Comparison of ENCODE assay signal across 9 mouse cellular contexts in genomic region chr16:13022875-13023274, GRCm38 (mm10).
A peak's percentile ranks its signal among the peaks of the same experiment; 100 is the strongest.
DNase-seq lines count a peak whose midpoint lies in the region; ATAC-seq lines count a peak whose summit lies in the region.
"Had no signal": no experiment of that assay in that cellular context is flagged by ENCODE, and none has a peak within 500 bp of the region (broad histone marks: within the 10 kb centered on the region; RNA-seq: fewer than 3 reads in every experiment).

No protein-coding gene starts in this region.

- intact Hi-C loops in heart, postnatal 14 days (cut with DNase I): no loop called here

- H3K27me3 ChIP-seq in heart, embryonic 11.5 days (ENCODE audit: control insufficient read depth, insufficient read depth, low read length): no peaks in the 10 kb centered on the region
- no peaks in the 10 kb centered on the region for H3K27me3 ChIP-seq in hindbrain, embryonic 13.5 days
- H3K27me3 ChIP-seq: embryonic facial prominence, embryonic 12.5 days had no signal

- no peak for ATAC-seq in heart, embryonic 11.5 days (replicated peaks; ENCODE audit: insufficient number of reproducible peaks, low FRiP score, low TSS enrichment)
- ATAC-seq in hindbrain, embryonic 13.5 days (ENCODE audit: low FRiP score): no peak
- no peak for ATAC-seq in megakaryocyte, adult 5-6 weeks (ENCODE audit: poor library complexity, severe bottlenecking)

- no peaks in the 10 kb centered on the region for H3K4me1 ChIP-seq in heart, embryonic 11.5 days (ENCODE audit: control insufficient read depth, insufficient read depth, low read length)
- no peaks in the 10 kb centered on the region for H3K4me1 ChIP-seq in hindbrain, embryonic 13.5 days (replicated peaks)
- H3K4me1 ChIP-seq: embryonic facial prominence, embryonic 12.5 days had no signal

- no peaks in the 10 kb centered on the region for H3K9me3 ChIP-seq in heart, embryonic 11.5 days (replicated peaks; ENCODE audit: control insufficient read depth, low read length)
- no peaks in the 10 kb centered on the region for H3K9me3 ChIP-seq in hindbrain, embryonic 13.5 days
- H3K9me3 ChIP-seq: embryonic facial prominence, embryonic 12.5 days had no signal

- no peak overlapping the region for H3K9ac ChIP-seq in heart, embryonic 11.5 days (ENCODE audit: low read depth, low read length)
- no peak overlapping the region for H3K9ac ChIP-seq in hindbrain, embryonic 13.5 days
- H3K9ac ChIP-seq: embryonic facial prominence, embryonic 12.5 days had no signal

- no peak overlapping the region for H3K4me2 ChIP-seq in heart, embryonic 11.5 days
- no peak overlapping the region for H3K4me2 ChIP-seq in hindbrain, embryonic 13.5 days
- H3K4me2 ChIP-seq: embryonic facial prominence, embryonic 12.5 days had no signal

- 53% methylated on average over 4 of the region's 4 CpGs for WGBS in heart, embryonic 11.5 days (ENCODE audit: insufficient replicate concordance)
- WGBS in hindbrain, embryonic 13.5 days: 53% methylated on average over 4 of the region's 4 CpGs

- no peak overlapping the region for H3K4me3 ChIP-seq in heart, embryonic 11.5 days (ENCODE audit: low read depth, low read length)
- no peak overlapping the region for H3K4me3 ChIP-seq in hindbrain, embryonic 13.5 days
- H3K4me3 ChIP-seq: embryonic facial prominence, embryonic 12.5 days had no signal

- peak; percentile 19 to 36 for DNase-seq in heart, postnatal 14 days
- DNase-seq in urinary bladder, postnatal 14 days (ENCODE audit: low spot score): peak; percentile 14
- no peak for DNase-seq in urinary bladder, adult 2 months (ENCODE audit: low spot score)
- peak; percentile 16 for DNase-seq in forelimb bud, embryonic 11.5 days (ENCODE audit: low read depth, low spot score)
- DNase-seq in testis, postnatal 10 days (ENCODE audit: low spot score): peak; percentile 59

- H3K36me3 ChIP-seq in heart, embryonic 11.5 days (ENCODE audit: control insufficient read depth, insufficient read depth, low read length): no peaks in the 10 kb centered on the region
- no peaks in the 10 kb centered on the region for H3K36me3 ChIP-seq in hindbrain, embryonic 13.5 days
- H3K36me3 ChIP-seq: embryonic facial prominence, embryonic 12.5 days had no signal

- no peak overlapping the region for H3K27ac ChIP-seq in heart, embryonic 11.5 days (ENCODE audit: low read depth, low read length)
- H3K27ac ChIP-seq in hindbrain, embryonic 13.5 days: no peak overlapping the region
- H3K27ac ChIP-seq: embryonic facial prominence, embryonic 12.5 days had no signal
